Mouse (Mus musculus) spleen, adult 2 months (tissue): ENCODE measurements at regions not wholly inside any gene's neighbourhood (a gene's known extent, or its start where the extent isn't known, plus 50 kb on each side); places are given as distances from the start of the nearest gene placed in this dataset.

ENCODE experiments used
- DNase-seq, 2 experiments: peaks; one replicate each; pipeline versions ENCODE4 v3.0.0 to v3.0.0-alpha.2; 2012 to 2021; ENCODE audit warnings: low spot score in 2 of 2, low read depth in 1 of 2
- H3K27ac ChIP-seq: fragments of 200-500 bp; 2 replicates; pipeline ENCODE4 v1.5.1; 2012; ENCODE audit warnings: low read length, inconsistent platforms; ENCODE audit not compliant: insufficient read depth
- H3K27me3 ChIP-seq: fragments of 200-500 bp; 2 replicates; pipeline ENCODE4 v1.6.1; 2012; ENCODE audit warnings: mild to moderate bottlenecking, moderate library complexity, low read length, inconsistent platforms; ENCODE audit not compliant: control insufficient read depth, insufficient read depth
- H3K36me3 ChIP-seq: fragments of 200-500 bp; 2 replicates; pipeline ENCODE4 v1.6.1; 2012; ENCODE audit warnings: mild to moderate bottlenecking, low read length, inconsistent platforms; ENCODE audit not compliant: control insufficient read depth, insufficient read depth
- H3K4me1 ChIP-seq: fragments of 200-500 bp; 2 replicates; pipeline ENCODE4 v1.6.1; 2011; ENCODE audit warnings: inconsistent platforms; ENCODE audit not compliant: control insufficient read depth, insufficient read depth, insufficient read length
- H3K4me3 ChIP-seq: fragments of 200-500 bp; 2 replicates; pipeline ENCODE4 v1.5.1; 2011; ENCODE audit warnings: mild to moderate bottlenecking, inconsistent platforms; ENCODE audit not compliant: insufficient read depth, insufficient read length; ENCODE audit errors: extremely low read depth
- CTCF ChIP-seq: fragments of 200-500 bp; IDR thresholded peaks from 2 replicates; pipeline ENCODE4 v1.5.1; 2011; ENCODE audit warnings: mild to moderate bottlenecking, inconsistent platforms; ENCODE audit not compliant: insufficient read depth, insufficient read length, insufficient replicate concordance; ENCODE audit errors: extremely low read depth
- POLR2A ChIP-seq: fragments of 200-500 bp; IDR thresholded peaks from 2 replicates; pipeline ENCODE4 v1.6.1; 2011; ENCODE audit warnings: low read depth, low read length, inconsistent platforms
- WGBS: fragments of 180-500 bp; shearing (Covaris S2); methylation state at CpG from one replicate; pipeline ENCODE4 v1.1.7; 2018; 5-methylcytosine and 5-hydroxymethylcytosine counted together

DNA sequence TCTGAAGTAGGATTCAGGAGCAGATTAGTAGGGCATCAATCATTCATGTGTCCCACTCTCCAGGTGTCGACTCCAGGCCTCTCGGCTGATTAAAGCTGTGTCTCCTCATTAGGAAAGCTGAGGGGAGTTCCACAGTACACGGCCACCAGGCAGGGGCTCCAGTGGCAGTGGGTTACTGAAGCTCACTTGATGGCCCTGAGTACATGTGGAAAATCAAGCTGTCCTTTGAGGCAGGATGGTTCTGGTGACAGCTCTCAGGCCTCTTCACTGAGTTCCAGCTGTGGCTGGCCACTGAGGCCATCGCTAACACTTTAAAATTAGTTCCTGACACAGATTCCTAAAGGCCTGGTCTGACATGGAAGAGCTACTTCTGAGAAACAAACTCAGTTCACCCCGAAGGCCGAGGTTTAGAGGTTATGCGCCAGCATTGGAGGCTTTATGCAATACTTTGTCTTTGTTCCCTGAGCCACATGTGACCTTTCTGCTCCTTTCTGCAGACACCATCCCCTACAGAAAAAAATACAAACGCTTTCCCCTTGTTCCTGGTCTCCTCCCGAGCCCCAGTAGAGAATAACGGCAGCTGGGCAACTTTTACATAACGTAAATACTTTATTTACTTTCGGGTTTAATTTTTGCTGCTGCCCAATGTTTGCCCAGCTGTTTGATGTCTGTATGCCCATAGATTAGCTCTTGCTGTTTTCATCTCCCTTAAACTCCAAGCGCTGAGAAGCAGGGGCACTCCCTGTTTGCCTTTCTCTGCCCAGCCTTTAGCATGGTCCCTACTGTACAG lies 94.8 kb upstream of the Arhgap32 start:
- no peaks in the 10 kb centered on the region for H3K4me1 ChIP-seq
- no peaks in the 10 kb centered on the region for H3K27me3 ChIP-seq
- TF ChIP-seq CTCF (no peak), POLR2A (no peak)
- H3K4me3 ChIP-seq: no peak overlapping the region
- 81% methylated on average over 13 of the region's 13 CpGs for WGBS
- H3K27ac ChIP-seq: peak overlapping the region; percentile 1; the same call in 1 of the 2 replicates
- H3K36me3 ChIP-seq: no peaks in the 10 kb centered on the region
- DNase-seq: no peak

DNA sequence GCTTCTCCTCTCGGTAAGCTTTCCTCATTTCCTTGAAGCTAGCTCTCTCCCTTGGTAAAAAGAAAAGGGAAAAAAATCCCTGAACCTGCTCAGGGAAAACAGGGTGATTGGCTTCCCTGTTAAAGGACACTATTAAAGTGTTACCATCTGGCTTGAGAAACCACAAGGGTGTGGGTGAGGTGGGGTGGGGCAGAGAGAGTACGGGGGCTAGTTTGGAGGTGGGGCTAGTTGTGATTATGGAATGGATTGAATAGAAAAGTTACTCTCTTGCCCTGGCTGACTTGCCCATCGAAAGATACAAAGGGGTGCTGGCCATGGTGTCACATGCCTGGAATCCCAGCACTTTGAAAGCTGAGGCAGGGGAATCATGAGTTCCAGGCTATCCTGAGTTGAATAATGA lies 94.2 kb upstream of the Arhgap32 start:
- Histone ChIP-seq H3K27ac (no peak overlapping the region), H3K27me3 (no peaks in the 10 kb centered on the region), H3K4me1 (no peaks in the 10 kb centered on the region), H3K4me3 (no peak overlapping the region), H3K36me3 (no peaks in the 10 kb centered on the region)
- TF ChIP-seq POLR2A (no peak), CTCF (no peak)
- DNase-seq: no peak
- WGBS: 68% methylated on average over 3 of the region's 3 CpGs

DNA sequence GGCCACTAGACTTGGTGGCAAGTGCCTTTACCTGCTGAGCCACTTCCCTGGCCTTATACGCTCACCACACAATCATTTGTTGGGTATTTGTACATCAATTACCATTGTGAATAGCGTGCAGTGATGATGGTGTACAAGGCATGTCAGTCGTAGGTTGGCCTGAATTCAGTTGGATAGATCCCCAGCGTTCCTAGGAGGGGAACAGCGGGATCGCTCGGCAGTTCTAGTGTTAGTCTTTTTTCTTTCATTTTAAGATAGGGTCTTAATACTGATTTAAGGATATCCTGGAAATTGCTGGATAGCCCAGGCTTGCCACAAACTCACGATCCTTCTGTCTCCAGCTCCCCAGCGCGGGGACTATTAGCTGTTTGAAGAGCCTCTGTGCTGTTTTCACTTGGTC lies 92.9 kb upstream of the Arhgap32 start:
- DNase-seq: no peak
- H3K36me3 ChIP-seq: no peaks in the 10 kb centered on the region
- TF ChIP-seq POLR2A (no peak), CTCF (no peak)
- no peak overlapping the region for H3K4me3 ChIP-seq
- no peaks in the 10 kb centered on the region for H3K4me1 ChIP-seq
- no peaks in the 10 kb centered on the region for H3K27me3 ChIP-seq
- no peak overlapping the region for H3K27ac ChIP-seq
- 95% methylated on average over 10 of the region's 10 CpGs for WGBS

DNA sequence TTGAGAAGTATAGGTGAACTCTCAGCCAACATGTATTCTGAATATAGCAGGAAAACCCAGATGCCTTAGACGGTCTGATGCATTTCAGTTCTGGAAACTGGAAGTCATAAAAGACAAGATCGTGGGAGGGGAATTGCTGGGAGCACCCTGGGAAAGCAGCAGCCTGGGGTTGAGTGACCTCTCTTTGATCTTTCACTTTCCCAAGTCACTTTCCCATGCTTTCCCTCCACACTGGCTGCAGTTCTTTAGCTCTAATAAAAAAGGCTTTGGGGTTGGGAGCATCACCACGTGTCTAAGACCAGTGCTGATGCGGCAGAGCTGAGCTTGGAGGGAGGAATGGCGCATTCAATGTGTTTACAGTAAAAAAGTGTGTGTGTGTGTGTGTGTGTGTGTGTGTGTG lies 91.2 kb upstream of the Arhgap32 start:
- no peak for TF ChIP-seq POLR2A
- no peak for TF ChIP-seq CTCF
- Histone ChIP-seq H3K36me3 (no peaks in the 10 kb centered on the region), H3K27ac (no peak overlapping the region), H3K4me3 (no peak overlapping the region), H3K4me1 (no peaks in the 10 kb centered on the region), H3K27me3 (no peaks in the 10 kb centered on the region)
- 79% methylated on average over 5 of the region's 5 CpGs for WGBS
- DNase-seq: no peak

DNA sequence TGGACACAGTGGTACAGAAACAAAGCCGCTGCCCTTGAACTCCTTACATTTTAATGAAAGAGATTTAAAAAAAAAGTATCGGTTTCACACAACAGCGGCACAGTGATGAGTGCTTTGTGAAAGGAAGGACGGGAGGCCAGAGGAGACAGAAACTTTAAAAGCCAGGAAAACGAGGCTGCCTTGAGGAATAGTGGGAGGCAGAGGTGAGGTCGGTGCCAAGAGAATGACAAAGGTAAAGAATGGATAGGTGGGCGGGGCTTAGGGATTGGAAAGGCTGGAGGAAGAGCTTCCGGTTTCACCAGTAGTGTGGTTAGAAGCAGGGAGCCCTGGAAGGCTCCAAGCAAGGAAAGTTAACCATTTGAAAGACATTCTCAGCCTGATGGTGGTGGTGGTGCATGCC lies 88.0 kb upstream of the Arhgap32 start:
- no peaks in the 10 kb centered on the region; the same call in none of the 2 replicates for H3K4me1 ChIP-seq
- peaks cover 13% of the 10 kb centered on the region for H3K27me3 ChIP-seq
- H3K36me3 ChIP-seq: no peaks in the 10 kb centered on the region
- H3K4me3 ChIP-seq: no peak overlapping the region
- no peak for DNase-seq
- TF ChIP-seq CTCF: no peak
- TF ChIP-seq POLR2A: no peak
- 69% methylated on average over 8 of the region's 8 CpGs for WGBS
- H3K27ac ChIP-seq: no peak overlapping the region

DNA sequence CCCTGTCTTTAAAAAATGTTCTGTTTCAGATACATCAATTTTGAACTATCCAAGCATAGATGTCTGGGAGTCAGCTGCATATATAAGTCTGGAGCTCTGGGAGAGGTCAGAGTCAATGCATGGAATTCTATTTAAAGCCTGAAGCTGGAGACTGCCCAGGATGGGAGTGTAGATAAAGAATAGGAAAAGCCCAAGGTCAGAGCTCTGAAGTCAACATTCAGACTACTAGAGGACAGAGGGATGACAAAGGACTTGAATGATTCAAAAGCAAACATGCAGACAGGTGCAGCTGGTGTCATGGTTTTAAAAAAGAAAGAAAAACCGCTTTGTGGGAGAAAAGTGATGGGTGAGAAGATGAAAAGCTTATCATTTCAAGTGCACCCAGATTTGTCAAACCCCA lies 86.9 kb upstream of the Arhgap32 start:
- no peak overlapping the region for H3K27ac ChIP-seq

DNA sequence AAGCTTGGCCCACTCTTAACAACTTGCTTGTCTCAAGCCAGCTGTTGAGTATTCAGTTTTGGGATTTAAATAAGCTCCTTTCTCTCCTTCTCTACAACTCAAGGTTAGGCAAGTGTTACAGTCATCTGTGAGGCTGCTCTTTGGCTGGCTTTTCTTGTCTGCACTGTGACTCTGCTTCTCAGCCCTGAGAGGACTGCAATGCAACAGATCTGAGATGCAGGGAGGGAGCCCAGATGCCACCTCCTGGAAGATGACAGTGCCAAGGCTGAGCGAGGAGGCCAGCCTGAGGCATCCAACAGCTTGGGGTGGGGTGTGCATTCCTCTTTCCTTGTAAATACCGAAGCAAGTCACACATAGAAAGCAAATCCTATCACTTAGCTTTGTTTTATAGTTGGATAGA lies 86.2 kb upstream of the Arhgap32 start:
- Histone ChIP-seq H3K27me3 (peaks cover 14% of the 10 kb centered on the region), H3K4me1 (no peaks in the 10 kb centered on the region; the same call in none of the 2 replicates), H3K4me3 (no peak overlapping the region), H3K36me3 (no peaks in the 10 kb centered on the region), H3K27ac (no peak overlapping the region)
- 85% methylated on average over 2 of the region's 2 CpGs for WGBS
- no peak for TF ChIP-seq CTCF
- no peak for TF ChIP-seq POLR2A
- DNase-seq: no peak

More for the DNA sequence above, 86.9 kb upstream of the Arhgap32 start:
- 73% methylated on average over 1 of the region's 1 CpGs for WGBS
- peaks cover 14% of the 10 kb centered on the region for H3K27me3 ChIP-seq
- TF ChIP-seq POLR2A (no peak), CTCF (no peak)
- no peaks in the 10 kb centered on the region for H3K36me3 ChIP-seq
- DNase-seq: no peak
- H3K4me3 ChIP-seq: no peak overlapping the region
- H3K4me1 ChIP-seq: no peaks in the 10 kb centered on the region; the same call in none of the 2 replicates
